In genomic region chr7:121517165-121517591, GRCm38 (mm10) we compare ENCODE assay signal across 15 mouse cellular contexts.
DNase-seq lines count a peak whose midpoint lies in the region; ATAC-seq lines count a peak whose summit lies in the region.
"Had no signal": no experiment of that assay in that cellular context is flagged by ENCODE, and none has a peak within 500 bp of the region (broad histone marks: within the 10 kb centered on the region; RNA-seq: fewer than 3 reads in every experiment).

No protein-coding gene starts in this region.

- intact Hi-C loops in left cerebral cortex, postnatal 25 days (cut with DNase I): no loop called here

- WGBS in hindbrain, embryonic 13.5 days: 86% methylated on average over 3 of the region's 3 CpGs
- WGBS in hindbrain, embryonic 16.5 days: 82% methylated on average over 3 of the region's 3 CpGs

- ATAC-seq in hindbrain, embryonic 13.5 days (ENCODE audit: low FRiP score): no peak
- ATAC-seq in hindbrain, embryonic 16.5 days: no peak
- no peak for ATAC-seq in monocyte, adult 5-6 weeks (replicated peaks; ENCODE audit: insufficient number of reproducible peaks, low FRiP score, low TSS enrichment, poor library complexity, severe bottlenecking)
- ATAC-seq: forebrain, postnatal 0 days had no signal

- H3K4me1 ChIP-seq in hindbrain, embryonic 13.5 days (replicated peaks): no peaks in the 10 kb centered on the region
- H3K4me1 ChIP-seq in hindbrain, embryonic 16.5 days (ENCODE audit: control insufficient read depth, insufficient read depth, low read depth, low read length): no peaks in the 10 kb centered on the region
- H3K4me1 ChIP-seq: embryonic facial prominence, embryonic 15.5 days; heart, embryonic 15.5 days had no signal

- H3K4me3 ChIP-seq in hindbrain, embryonic 13.5 days: no peak overlapping the region
- H3K4me3 ChIP-seq in hindbrain, embryonic 16.5 days (ENCODE audit: low read length): no peak overlapping the region
- H3K4me3 ChIP-seq: embryonic facial prominence, embryonic 15.5 days; heart, embryonic 15.5 days; myocyte had no signal

- no peaks in the 10 kb centered on the region; the same call in 1 of the 2 replicates for H3K9me3 ChIP-seq in hindbrain, embryonic 13.5 days
- H3K9me3 ChIP-seq in hindbrain, embryonic 16.5 days (ENCODE audit: control insufficient read depth, low read length): peaks cover 4% of the 10 kb centered on the region; the same call in 1 of the 2 replicates
- H3K9me3 ChIP-seq: embryonic facial prominence, embryonic 15.5 days; heart, embryonic 15.5 days had no signal

- no peaks in the 10 kb centered on the region for H3K27me3 ChIP-seq in hindbrain, embryonic 13.5 days
- no peaks in the 10 kb centered on the region for H3K27me3 ChIP-seq in hindbrain, embryonic 16.5 days (replicated peaks; ENCODE audit: control insufficient read depth, insufficient read depth, low read length)
- H3K27me3 ChIP-seq: embryonic facial prominence, embryonic 15.5 days; heart, embryonic 15.5 days had no signal

- peak; percentile 24 for DNase-seq in right cerebral cortex, adult 18-20 months
- DNase-seq in right cerebral cortex, postnatal 14 days: no peak
- peak; percentile 21 to 69 for DNase-seq in left cerebral cortex, postnatal 25 days (ENCODE audit: low spot score in 2 of 2)
- peak; percentile 67 for DNase-seq in telencephalon, adult 2 months (ENCODE audit: low read depth, low spot score)
- DNase-seq: adrenal gland, postnatal 10 days; cerebellum, adult 9-10 months; forebrain, postnatal 0 days; kidney, adult 18-20 months; thymus, postnatal 25 days had no signal

- 0 out of 2 replicates have a peak overlapping the region, but pooled peaks have one; percentile 58 for H3K27ac ChIP-seq in hindbrain, embryonic 13.5 days
- H3K27ac ChIP-seq in hindbrain, embryonic 16.5 days (ENCODE audit: low read depth, low read length): no peak overlapping the region
- H3K27ac ChIP-seq: embryonic facial prominence, embryonic 15.5 days; heart, embryonic 15.5 days had no signal

- H3K36me3 ChIP-seq in hindbrain, embryonic 13.5 days: no peaks in the 10 kb centered on the region
- no peaks in the 10 kb centered on the region for H3K36me3 ChIP-seq in hindbrain, embryonic 16.5 days (ENCODE audit: control insufficient read depth, insufficient read depth, low read length)
- H3K36me3 ChIP-seq: embryonic facial prominence, embryonic 15.5 days; heart, embryonic 15.5 days had no signal

- no peak overlapping the region for H3K9ac ChIP-seq in hindbrain, embryonic 13.5 days
- H3K9ac ChIP-seq in hindbrain, embryonic 16.5 days (ENCODE audit: low read depth, low read length): no peak overlapping the region
- H3K9ac ChIP-seq: embryonic facial prominence, embryonic 15.5 days; forebrain, postnatal 0 days; heart, embryonic 15.5 days had no signal

- no peak overlapping the region for H3K4me2 ChIP-seq in hindbrain, embryonic 13.5 days
- H3K4me2 ChIP-seq in hindbrain, embryonic 16.5 days (ENCODE audit: low read length): no peak overlapping the region
- H3K4me2 ChIP-seq: embryonic facial prominence, embryonic 15.5 days; heart, embryonic 15.5 days had no signal
